Mouse (Mus musculus): ENCODE measurements around the gene Slc35e3.

- TF ChIP-seq MAZ (IDR thresholded peaks at IDR 0.05; ENCODE audit: low read depth, low read length) (no peak), UBTF (IDR thresholded peaks at IDR 0.05; ENCODE audit: low read depth, low read length) (no peak), ZC3H11A (IDR thresholded peaks at IDR 0.05; ENCODE audit: low read depth, low read length) (no peak), KAT2A (IDR thresholded peaks at IDR 0.05; ENCODE audit: insufficient replicate concordance, low read length) (no peak), CTCF (conservative IDR thresholded peaks at IDR 0.05 in 1 of 2, IDR thresholded peaks at IDR 0.05 in 1 of 2; ENCODE audit: low read depth in 2 of 2, low read length in 2 of 2) (no peak), EP300 (IDR thresholded peaks at IDR 0.05; ENCODE audit: low read length) (no peak), USF1 (IDR thresholded peaks at IDR 0.05; ENCODE audit: low read depth, low read length) (no peak), POLR2A (IDR thresholded peaks at IDR 0.05; ENCODE audit: low read depth, low read length) (no peak), PAX5 (IDR thresholded peaks at IDR 0.05; ENCODE audit: low read length) (no peak), ZMIZ1 (IDR thresholded peaks at IDR 0.05; ENCODE audit: low read depth, low read length) (no peak), TBP (conservative IDR thresholded peaks at IDR 0.05; ENCODE audit: low read depth, low read length) (no peak), SIN3A (IDR thresholded peaks at IDR 0.05; ENCODE audit: low read length) (no peak), USF2 (conservative IDR thresholded peaks at IDR 0.05; ENCODE audit: low read depth, low read length) (no peak)
Observed at GRCm38 (mm10) chr10:117782491-117783260, 36.5 kb upstream of the Slc35e3 start.

Measured in CH12.LX (cell line).